Mouse (Mus musculus) C2C12 (cell line): ENCODE results near the gene Pitpnm1. TPM values are rescaled to one million over a fixed set of nuclear protein-coding genes. Genes with fewer than 3 reads are reported as not detected.

Source experiments
- H3K27me3 ChIP-seq: one replicate; pipeline ENCODE4 v1.6.1; 2011; ENCODE audit not compliant: control insufficient read depth, insufficient read depth, insufficient read length
- H3K36me3 ChIP-seq: one replicate; pipeline ENCODE4 v1.6.1; 2011; ENCODE audit not compliant: control insufficient read depth, insufficient read depth
- H3K4me3 ChIP-seq: one replicate; pipeline ENCODE4 v1.5.1; 2011; ENCODE audit warnings: mild to moderate bottlenecking, control low read depth; ENCODE audit not compliant: poor library complexity, insufficient read depth, severe bottlenecking
- H3K79me2 ChIP-seq: one replicate; pipeline ENCODE4 v1.6.1; 2011; ENCODE audit not compliant: control insufficient read depth, insufficient read depth
- H3K79me3 ChIP-seq: one replicate; pipeline ENCODE4 v1.6.1; 2011; ENCODE audit warnings: low read depth, control low read depth
- H3ac ChIP-seq: one replicate; pipeline ENCODE3; 2011; ENCODE audit warnings: low read depth; ENCODE audit not compliant: control insufficient read depth, insufficient read length
- CEBPB ChIP-seq: IDR thresholded peaks from one replicate; pipeline ENCODE4 v1.6.1; 2011; ENCODE audit warnings: low read depth, mild to moderate bottlenecking, control low read depth, moderate library complexity
- CTCF ChIP-seq: IDR thresholded peaks from one replicate; pipeline ENCODE4 v1.5.1; 2011; ENCODE audit not compliant: control insufficient read depth, insufficient read depth, insufficient read length
- FOSL1 ChIP-seq: IDR thresholded peaks from one replicate; pipeline ENCODE4 v1.8.0; 2011; ENCODE audit warnings: mild to moderate bottlenecking, low read length; ENCODE audit not compliant: poor library complexity, insufficient read depth, severe bottlenecking
- MAX ChIP-seq: IDR thresholded peaks from one replicate; pipeline ENCODE4 v1.6.1; 2011; ENCODE audit warnings: mild to moderate bottlenecking, control low read depth
- MYOD1 ChIP-seq: IDR thresholded peaks from one replicate; pipeline ENCODE4 v1.6.1; 2011; ENCODE audit warnings: low read depth; ENCODE audit not compliant: control insufficient read depth, insufficient read length
- MYOG ChIP-seq: IDR thresholded peaks from one replicate; pipeline ENCODE4 v1.6.1; 2011; ENCODE audit not compliant: control insufficient read depth, insufficient read length; ENCODE audit errors: extremely low read depth
- USF1 ChIP-seq: IDR thresholded peaks from one replicate; pipeline ENCODE4 v1.6.1; 2011; ENCODE audit warnings: low read depth, mild to moderate bottlenecking, control low read depth, moderate library complexity
- polyA plus RNA-seq: library from polyadenylated mRNA; unstranded; fragments of >200 nt; fragmentation: generic; extraction: Trizol; gene quantifications from one replicate; pipeline ENCODE4 v1.2.1, GENCODE M21; 2012; ENCODE audit warnings: missing spikeins

Gene Pitpnm1
- polyA plus RNA-seq, 1 experiment = 43.1 TPM

GRCm38 (mm10) chr19:4103294-4103693 is 3.5 kb downstream of the Pitpnm1 start:
- Histone ChIP-seq H3K27me3 (no peaks in the 10 kb centered on the region), H3K79me2 (peaks cover 28% of the 10 kb centered on the region), H3K79me3 (peaks cover 9% of the 10 kb centered on the region), H3K4me3 (no peak overlapping the region), H3ac (no peak overlapping the region), H3K36me3 (peaks cover 46% of the 10 kb centered on the region)
- TF ChIP-seq CEBPB (no peak), CTCF (no peak), MYOG (no peak), MYOD1 (no peak), USF1 (no peak)

- TF ChIP-seq MYOD1 (no peak), MAX (no peak), MYOG (no peak), FOSL1 (no peak), CTCF (no peak), USF1 (no peak), CEBPB (no peak)
Observed at GRCm38 (mm10) chr19:4103792-4104191, 4.0 kb downstream of the Pitpnm1 start.

GRCm38 (mm10) chr19:4104675-4105194 is 4.9 kb downstream of the Pitpnm1 start:
- Histone ChIP-seq H3K79me2 (peaks cover 23% of the 10 kb centered on the region), H3K4me3 (no peak overlapping the region), H3K36me3 (peaks cover 60% of the 10 kb centered on the region), H3ac (no peak overlapping the region), H3K27me3 (no peaks in the 10 kb centered on the region), H3K79me3 (peaks cover 9% of the 10 kb centered on the region)
- TF ChIP-seq USF1 (no peak), CEBPB (no peak), CTCF (no peak), MAX (no peak), MYOG (no peak), MYOD1 (no peak), FOSL1 (no peak)

More at GRCm38 (mm10) chr19:4103792-4104191, 4.0 kb downstream of the Pitpnm1 start:
- H3K4me3 ChIP-seq = no peak overlapping the region
- peaks cover 9% of the 10 kb centered on the region for H3K79me3 ChIP-seq
- no peak overlapping the region for H3ac ChIP-seq
- peaks cover 23% of the 10 kb centered on the region for H3K79me2 ChIP-seq
- H3K36me3 ChIP-seq = peaks cover 51% of the 10 kb centered on the region
- no peaks in the 10 kb centered on the region for H3K27me3 ChIP-seq

GRCm38 (mm10) chr19:4106654-4107053 is 6.9 kb downstream of the Pitpnm1 start:
- TF ChIP-seq MYOG = no peak
- Histone ChIP-seq H3K27me3 (no peaks in the 10 kb centered on the region), H3ac (no peak overlapping the region), H3K79me3 (no peaks in the 10 kb centered on the region), H3K79me2 (peaks cover 7% of the 10 kb centered on the region), H3K36me3 (peaks cover 76% of the 10 kb centered on the region), H3K4me3 (no peak overlapping the region)

- Histone ChIP-seq H3K79me3 (no peaks in the 10 kb centered on the region), H3ac (no peak overlapping the region), H3K27me3 (no peaks in the 10 kb centered on the region), H3K79me2 (no peaks in the 10 kb centered on the region), H3K36me3 (peaks cover 74% of the 10 kb centered on the region), H3K4me3 (no peak overlapping the region)
- no peak for TF ChIP-seq FOSL1
Observed at GRCm38 (mm10) chr19:4108535-4108934, 8.7 kb downstream of the Pitpnm1 start.

GRCm38 (mm10) chr19:4112063-4112960 is 12.5 kb downstream of the Pitpnm1 start:
- peaks cover 92% of the 10 kb centered on the region for H3K36me3 ChIP-seq
- peak overlapping the region; percentile 26 for H3ac ChIP-seq
- TF ChIP-seq FOSL1 (no peak), USF1 (no peak), CEBPB (no peak), MAX (no peak), CTCF (no peak), MYOD1 (no peak), MYOG (no peak)
- peaks cover 3% of the 10 kb centered on the region for H3K79me2 ChIP-seq
- H3K79me3 ChIP-seq = no peaks in the 10 kb centered on the region
- H3K27me3 ChIP-seq = no peaks in the 10 kb centered on the region
- H3K4me3 ChIP-seq = no peak overlapping the region
